ENCODE assay signal across 26 mouse cellular contexts in genomic region chr3:102222756-102223155, GRCm38 (mm10).
"Had no signal": no experiment of that assay in that cellular context is flagged by ENCODE, and none has a peak within 500 bp of the region (broad histone marks: within the 10 kb centered on the region; RNA-seq: fewer than 3 reads in every experiment).

No protein-coding gene starts in this region.

- H3K9me3 ChIP-seq: kidney, embryonic 15.5 days; limb, embryonic 13.5 days; liver, embryonic 12.5 days; liver, embryonic 15.5 days; lung, embryonic 15.5 days; midbrain, embryonic 13.5 days; stomach, embryonic 15.5 days had no signal

- DNase-seq: kidney, adult 11 months; kidney, adult 8-10 months; kidney, postnatal 10 days; kidney, postnatal 36 days; layer of hippocampus, postnatal 36 days; liver; lung, adult 18-20 months; lung, postnatal 10 days; lung, postnatal 36 days; retina, postnatal 1 day; right cerebral cortex, postnatal 25 days; spleen, adult 18-20 months; thymus, adult 2 months; thymus, postnatal 14 days; thymus, postnatal 4 days had no signal

- H3K27ac ChIP-seq: kidney, embryonic 15.5 days; left cerebral cortex, adult 2 months; limb, embryonic 13.5 days; liver, embryonic 12.5 days; liver, embryonic 15.5 days; lung, embryonic 15.5 days; midbrain, embryonic 13.5 days; neural tube, embryonic 13.5 days; stomach, embryonic 15.5 days had no signal

- H3K9ac ChIP-seq: kidney, embryonic 15.5 days; limb, embryonic 13.5 days; liver, embryonic 12.5 days; liver, embryonic 15.5 days; lung, embryonic 15.5 days; midbrain, embryonic 13.5 days; neural tube, embryonic 13.5 days; stomach, embryonic 15.5 days had no signal

- H3K36me3 ChIP-seq: kidney, embryonic 15.5 days; limb, embryonic 13.5 days; liver, embryonic 12.5 days; liver, embryonic 15.5 days; lung, embryonic 15.5 days; midbrain, embryonic 13.5 days; neural tube, embryonic 13.5 days; stomach, embryonic 15.5 days had no signal

- H3K4me2 ChIP-seq: kidney, embryonic 15.5 days; limb, embryonic 13.5 days; liver, embryonic 12.5 days; liver, embryonic 15.5 days; lung, embryonic 15.5 days; midbrain, embryonic 13.5 days; neural tube, embryonic 13.5 days; stomach, embryonic 15.5 days had no signal

- H3K27me3 ChIP-seq: kidney, embryonic 15.5 days; limb, embryonic 13.5 days; midbrain, embryonic 13.5 days; neural tube, embryonic 13.5 days; stomach, embryonic 15.5 days had no signal

- H3K4me3 ChIP-seq: kidney, embryonic 15.5 days; left cerebral cortex, adult 2 months; limb, embryonic 13.5 days; liver, embryonic 12.5 days; liver, embryonic 15.5 days; lung, embryonic 15.5 days; midbrain, embryonic 13.5 days; myocyte; neural tube, embryonic 13.5 days; stomach, embryonic 15.5 days had no signal

- H3K4me1 ChIP-seq: limb, embryonic 13.5 days; liver, embryonic 12.5 days; liver, embryonic 15.5 days; lung, embryonic 15.5 days had no signal

- ATAC-seq: inflammation-experienced regulatory T-cells, adult 6 months; liver, embryonic 12.5 days; midbrain, embryonic 13.5 days had no signal
